Mouse (Mus musculus) liver, postnatal 0 days (tissue): Measurements from ENCODE around the gene Sgta.

Experiments used
- CTCF ChIP-seq: sonication (generic); IDR thresholded peaks from 2 replicates; pipeline ENCODE4 v1.5.1; 2016; ENCODE audit warnings: antibody characterized with exemption, low read depth
- EP300 ChIP-seq: IDR thresholded peaks from 2 replicates; pipeline ENCODE4 v1.6.1; 2016; ENCODE audit warnings: antibody characterized with exemption, low read depth, mild to moderate bottlenecking

GRCm38 (mm10) chr10:81006005-81006677 is 53.8 kb downstream of the Sgta start:
- TF ChIP-seq CTCF, result no peak
- no peak for TF ChIP-seq EP300
